Mouse (Mus musculus) midbrain, postnatal 0 days (tissue): ENCODE measurements at regions not wholly inside any gene's neighbourhood (a gene's known extent, or its start where the extent isn't known, plus 50 kb on each side); places are given as distances from the start of the nearest gene placed in this dataset.

Experiments used
- ATAC-seq: fragments of 200-750 bp; cut with Nextera tagmentation; 2 replicates; pipeline ENCODE4 v1.8.0; 2017; ENCODE audit warnings: moderate number of reproducible peaks, mild to moderate bottlenecking, moderate TSS enrichment, moderate library complexity; ENCODE audit not compliant: low FRiP score
- DNase-seq: peaks from one replicate; pipeline ENCODE4 v3.0.0-alpha.2; 2015; ENCODE audit warnings: low spot score
- H3K27ac ChIP-seq: fragments of 300-500 bp; sonication (generic); 2 replicates; pipeline ENCODE4 v1.5.1; 2014; ENCODE audit warnings: low read depth, mild to moderate bottlenecking, low read length, mixed read lengths
- H3K27me3 ChIP-seq: fragments of 300-500 bp; sonication (generic); 2 replicates; pipeline ENCODE4 v1.6.1; 2014; ENCODE audit warnings: low read length, control low read depth, mixed read lengths; ENCODE audit not compliant: insufficient read depth
- H3K36me3 ChIP-seq: fragments of 300-500 bp; sonication (generic); 2 replicates; pipeline ENCODE4 v1.6.1; 2014; ENCODE audit warnings: low read length, control low read depth, mixed read lengths; ENCODE audit not compliant: insufficient read depth
- H3K4me1 ChIP-seq: fragments of 300-500 bp; sonication (generic); 2 replicates; pipeline ENCODE4 v1.6.1; 2014; ENCODE audit warnings: mild to moderate bottlenecking, control low read depth, antibody characterized with exemption, low read length, mixed read lengths; ENCODE audit not compliant: insufficient read depth
- H3K4me2 ChIP-seq: fragments of 300-500 bp; sonication (generic); 2 replicates; pipeline ENCODE4 v1.6.1; 2014; ENCODE audit warnings: low read depth, mild to moderate bottlenecking, low read length, mixed read lengths; ENCODE audit not compliant: poor library complexity, severe bottlenecking
- H3K4me3 ChIP-seq: fragments of 300-500 bp; sonication (generic); 2 replicates; pipeline ENCODE4 v1.5.1; 2014; ENCODE audit warnings: low read depth, mild to moderate bottlenecking, low read length, moderate library complexity
- H3K9ac ChIP-seq: fragments of 300-500 bp; sonication (generic); replicated peaks from 2 replicates; pipeline ENCODE4 v1.6.1; 2014; ENCODE audit warnings: mild to moderate bottlenecking, low read length, moderate library complexity, mixed read lengths; ENCODE audit not compliant: poor library complexity, severe bottlenecking
- H3K9me3 ChIP-seq: fragments of 300-500 bp; sonication (generic); 2 replicates; pipeline ENCODE4 v1.6.1; 2016; ENCODE audit warnings: low read length, control low read depth
- CTCF ChIP-seq: IDR thresholded peaks from 2 replicates; pipeline ENCODE4 v1.5.1; 2016; ENCODE audit warnings: antibody characterized with exemption, mild to moderate bottlenecking
- WGBS: fragments of 180-500 bp; shearing (Covaris S2); extraction: QIAGEN DNeasy Blood & Tissue Kit; methylation state at CpG from one replicate; pipeline ENCODE4 v1.1.7; 2014; 5-methylcytosine and 5-hydroxymethylcytosine counted together

DNA sequence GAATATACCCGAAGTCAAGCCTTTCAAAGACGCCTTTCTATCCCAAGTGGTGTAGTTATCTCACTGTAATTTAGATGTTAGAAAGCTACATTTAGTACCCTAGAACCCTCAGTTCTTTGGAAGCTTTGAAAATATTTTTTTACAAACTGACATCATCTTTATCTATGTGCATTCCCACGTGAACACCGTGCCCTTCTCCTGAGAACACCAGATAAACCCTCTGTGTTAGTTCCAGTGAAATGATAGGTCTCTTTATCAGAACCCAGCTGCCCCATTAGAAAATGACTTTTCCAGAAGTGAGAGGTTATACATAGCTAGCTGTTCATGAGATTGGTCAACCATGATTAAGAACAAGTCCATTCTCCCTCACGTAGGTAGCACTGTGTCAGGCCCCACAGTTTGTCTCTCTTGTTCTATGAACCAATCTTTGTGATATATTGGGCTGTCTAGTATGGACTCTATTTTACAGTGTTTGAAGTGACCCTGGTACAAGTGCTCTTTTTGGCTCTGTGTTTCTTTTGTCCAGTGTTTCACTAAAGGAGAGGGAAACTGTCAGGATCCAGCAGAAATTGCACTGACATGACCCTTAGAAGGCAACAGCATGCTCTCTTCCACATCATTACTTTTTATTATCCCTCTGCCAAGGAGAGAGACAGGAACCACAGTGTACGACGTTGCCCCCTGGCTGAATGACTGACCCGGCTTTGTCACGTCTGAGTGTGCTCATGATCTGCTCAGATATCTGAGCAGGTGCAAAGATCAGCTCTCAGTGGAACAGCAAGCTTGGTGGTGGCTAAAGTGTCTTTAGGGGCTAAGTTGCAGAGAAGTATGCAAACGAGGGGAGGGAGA, 1717.9 kb upstream of the Gm7489 start:
- ATAC-seq: no peak
- Histone ChIP-seq H3K9ac (no peak overlapping the region), H3K36me3 (no peaks in the 10 kb centered on the region), H3K4me2 (no peak overlapping the region), H3K27me3 (no peaks in the 10 kb centered on the region), H3K27ac (no peak overlapping the region), H3K9me3 (no peaks in the 10 kb centered on the region), H3K4me3 (no peak overlapping the region), H3K4me1 (no peaks in the 10 kb centered on the region)
- DNase-seq: peak; percentile 64
- no peak for TF ChIP-seq CTCF
- WGBS: 74% methylated on average over 10 of the region's 10 CpGs

DNA sequence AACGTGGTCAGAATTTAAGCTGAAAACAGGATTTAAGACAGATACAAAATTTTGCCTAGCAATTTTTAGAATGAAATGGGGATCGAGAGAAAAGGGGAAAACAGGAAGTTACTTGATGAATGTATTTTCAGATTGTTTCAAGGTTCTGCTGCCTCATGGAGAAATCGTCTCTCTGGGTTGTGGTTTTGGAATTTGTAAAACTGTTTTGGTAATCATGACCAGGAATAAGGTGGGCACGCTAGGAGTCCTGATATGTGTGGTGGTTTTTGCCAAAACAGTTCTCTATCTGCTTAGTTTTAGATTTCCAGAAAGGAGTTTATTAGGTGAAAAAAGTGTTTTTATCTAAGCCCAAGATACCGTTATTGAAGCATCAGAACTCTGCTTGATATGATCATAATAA, 1716.9 kb upstream of the Gm7489 start:
- TF ChIP-seq CTCF: no peak

DNA sequence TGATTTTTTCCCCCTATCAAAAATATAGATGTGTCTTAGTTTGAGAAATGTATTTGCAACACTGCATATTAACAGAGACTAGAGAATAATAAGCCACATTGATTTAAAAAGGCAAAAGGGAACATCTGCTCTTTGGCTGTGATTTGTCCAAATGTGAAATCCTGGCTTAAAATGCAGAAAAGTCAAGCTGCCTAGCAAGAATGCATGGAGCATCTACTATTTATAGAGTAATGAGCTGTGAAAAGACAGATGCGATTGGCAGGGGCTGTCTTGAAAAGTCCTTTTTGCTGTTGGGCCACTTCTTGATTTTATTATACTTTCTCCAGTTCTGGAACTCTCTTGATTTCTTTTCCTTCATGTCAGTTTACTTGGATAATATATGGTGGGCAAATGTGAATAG, 1707.8 kb upstream of the Gm7489 start:
- WGBS: 69% methylated on average over 1 of the region's 1 CpGs
- ATAC-seq: no peak
- H3K9ac ChIP-seq: no peak overlapping the region
- H3K27me3 ChIP-seq: no peaks in the 10 kb centered on the region
- no peak overlapping the region for H3K4me3 ChIP-seq
- no peak overlapping the region for H3K27ac ChIP-seq
- H3K4me2 ChIP-seq: no peak overlapping the region
- no peaks in the 10 kb centered on the region for H3K36me3 ChIP-seq
- H3K4me1 ChIP-seq: no peaks in the 10 kb centered on the region
- TF ChIP-seq CTCF: no peak
- DNase-seq: no peak
- no peaks in the 10 kb centered on the region for H3K9me3 ChIP-seq

More for the DNA sequence above, 1716.9 kb upstream of the Gm7489 start:
- Histone ChIP-seq H3K9ac (no peak overlapping the region), H3K4me1 (no peaks in the 10 kb centered on the region), H3K27ac (no peak overlapping the region), H3K36me3 (no peaks in the 10 kb centered on the region), H3K4me2 (no peak overlapping the region), H3K27me3 (no peaks in the 10 kb centered on the region), H3K9me3 (no peaks in the 10 kb centered on the region), H3K4me3 (no peak overlapping the region)
- 81% methylated on average over 5 of the region's 5 CpGs for WGBS
- ATAC-seq: no peak
- DNase-seq: no peak

DNA sequence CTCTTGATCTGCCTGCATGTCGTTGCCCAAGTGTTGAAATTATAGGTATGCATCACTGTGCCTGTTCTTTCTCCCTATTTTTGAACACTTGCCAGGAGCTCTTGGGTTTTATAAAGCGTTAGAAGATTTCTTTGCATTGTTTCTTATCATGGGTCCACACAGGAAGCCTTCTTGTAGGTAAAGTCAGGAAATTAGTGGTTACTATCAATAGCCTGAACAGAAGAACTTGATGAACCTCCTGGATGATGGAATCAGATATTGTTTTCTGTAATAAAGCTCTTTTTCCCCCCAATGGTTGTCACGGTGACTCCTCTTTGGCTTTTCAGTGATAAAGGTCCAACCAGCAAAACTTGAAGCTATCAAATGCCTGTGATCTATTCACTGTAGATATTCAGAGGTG, 1706.0 kb upstream of the Gm7489 start:
- no peaks in the 10 kb centered on the region for H3K9me3 ChIP-seq
- WGBS: 85% methylated on average over 3 of the region's 3 CpGs
- H3K27ac ChIP-seq: no peak overlapping the region
- DNase-seq (no peak), ATAC-seq (no peak)
- TF ChIP-seq CTCF: no peak
- no peaks in the 10 kb centered on the region for H3K4me1 ChIP-seq
- H3K36me3 ChIP-seq: no peaks in the 10 kb centered on the region
- no peak overlapping the region for H3K9ac ChIP-seq
- H3K27me3 ChIP-seq: no peaks in the 10 kb centered on the region
- no peak overlapping the region for H3K4me3 ChIP-seq
- no peak overlapping the region for H3K4me2 ChIP-seq

DNA sequence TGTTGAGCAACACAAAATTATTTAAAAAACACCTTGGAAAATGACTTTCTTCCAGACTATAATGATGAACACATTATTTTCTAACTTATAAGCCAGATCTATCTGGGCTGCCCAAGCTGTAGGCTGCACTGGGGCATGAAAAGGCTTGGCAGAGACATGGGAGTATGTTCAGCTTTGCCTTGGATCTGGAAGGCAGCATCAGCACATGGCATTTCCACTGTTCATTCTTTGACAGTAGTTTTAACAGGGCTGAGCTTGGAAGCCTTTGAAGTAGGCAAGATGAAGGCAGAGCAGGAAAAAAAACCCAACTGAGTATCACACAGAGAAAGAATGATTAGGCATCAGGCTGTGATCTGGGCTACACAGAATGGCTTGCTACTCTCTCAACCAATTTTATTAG, 1705.3 kb upstream of the Gm7489 start:
- H3K9ac ChIP-seq: no peak overlapping the region
- H3K4me2 ChIP-seq: no peak overlapping the region
- peak; percentile 30 for DNase-seq
- no peak overlapping the region for H3K4me3 ChIP-seq
- no peaks in the 10 kb centered on the region for H3K4me1 ChIP-seq
- no peaks in the 10 kb centered on the region for H3K9me3 ChIP-seq
- TF ChIP-seq CTCF: no peak
- no peaks in the 10 kb centered on the region for H3K36me3 ChIP-seq
- H3K27me3 ChIP-seq: no peaks in the 10 kb centered on the region
- no peak overlapping the region for H3K27ac ChIP-seq
- ATAC-seq: 0 out of 2 replicates have a peak, but pooled peaks have one; percentile 54

DNA sequence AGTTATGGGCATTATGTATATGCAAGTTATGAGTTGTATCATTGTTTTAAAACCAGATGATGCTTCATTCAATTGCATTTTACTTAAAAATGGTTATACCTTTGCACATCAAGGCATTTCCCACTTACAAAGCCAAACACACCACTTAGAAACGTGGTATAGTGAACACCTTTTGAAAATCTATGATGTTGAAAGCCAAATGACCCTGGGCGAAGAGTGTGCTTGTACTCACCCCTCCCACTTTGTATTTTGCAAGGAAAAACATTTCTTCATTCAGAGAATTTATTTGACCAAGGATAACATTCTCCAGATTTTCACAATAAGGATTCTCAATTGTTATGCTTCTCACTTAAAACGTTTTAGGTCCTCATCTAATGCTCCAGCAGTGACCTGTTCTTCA, 1693.5 kb upstream of the Gm7489 start:
- H3K27ac ChIP-seq: no peak overlapping the region
- no peak overlapping the region for H3K4me2 ChIP-seq
- H3K9me3 ChIP-seq: no peaks in the 10 kb centered on the region
- no peak for ATAC-seq
- DNase-seq: no peak
- 75% methylated on average over 3 of the region's 3 CpGs for WGBS
- no peak overlapping the region for H3K4me3 ChIP-seq
- TF ChIP-seq CTCF: no peak
- no peaks in the 10 kb centered on the region for H3K36me3 ChIP-seq
- no peak overlapping the region for H3K9ac ChIP-seq
- no peaks in the 10 kb centered on the region for H3K4me1 ChIP-seq
- no peaks in the 10 kb centered on the region for H3K27me3 ChIP-seq
